Mouse (Mus musculus) testis, postnatal 14 days (tissue): ENCODE results near the gene Gm42688.
A peak's percentile ranks its signal among the peaks of the same experiment; 100 is the strongest.
"Not testable (repeated sequence)": the region's sequence is repeated elsewhere in the genome, so short reads cannot be mapped to it uniquely, and the experiment has no call there.

ENCODE experiments used
- DNase-seq: peaks from one replicate; pipeline ENCODE4 v3.0.0; 2021; ENCODE audit warnings: low spot score

Gm42688 gene

DNA sequence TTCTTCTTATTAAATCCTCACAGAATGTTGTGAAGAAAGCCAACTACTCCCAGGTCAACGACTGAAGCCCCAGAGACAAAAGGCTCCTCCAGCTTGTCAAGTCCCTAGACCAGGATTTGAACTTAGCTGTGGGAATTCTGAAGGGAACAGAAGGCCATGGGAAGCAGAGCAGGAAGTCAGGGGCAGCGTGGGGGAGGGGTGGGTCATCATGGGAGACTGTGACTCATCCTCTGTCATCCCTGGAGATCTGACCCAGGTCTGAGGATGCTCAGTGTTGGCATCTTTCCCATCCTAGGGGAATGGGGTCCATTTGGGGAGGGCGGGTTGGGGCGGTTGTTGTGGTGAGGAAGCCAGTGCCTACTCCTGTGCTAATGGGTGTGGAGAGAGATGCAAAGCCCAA lies 40.2 kb downstream of the Gm42688 start:
- no peak for DNase-seq

DNA sequence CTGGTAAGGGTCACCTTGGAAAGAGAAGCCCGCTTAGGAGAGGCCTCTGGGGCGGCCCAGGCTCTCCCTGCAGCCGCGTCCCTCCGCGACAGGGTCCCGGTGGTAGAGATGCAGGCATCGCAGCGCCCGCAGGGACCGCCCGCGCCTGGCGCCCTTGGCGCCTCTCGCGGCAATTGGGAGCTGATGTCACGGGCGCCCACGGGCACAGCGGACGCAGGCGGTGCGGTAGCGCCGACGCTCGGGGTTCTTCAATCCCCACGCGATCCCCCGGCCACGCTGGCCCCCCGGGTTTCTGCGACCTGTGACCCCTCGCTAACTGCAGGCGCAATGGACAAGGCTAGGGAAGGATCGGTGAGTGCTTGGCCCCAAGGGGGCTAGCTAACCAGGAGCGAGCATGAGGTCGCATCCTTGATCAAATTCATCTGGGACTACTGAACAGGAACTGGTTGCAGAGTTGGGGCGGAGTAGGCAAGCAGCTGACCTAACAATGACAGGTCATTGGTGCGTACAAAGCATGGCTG lies 40.9 kb downstream of the Gm42688 start:
- no peak for DNase-seq

DNA sequence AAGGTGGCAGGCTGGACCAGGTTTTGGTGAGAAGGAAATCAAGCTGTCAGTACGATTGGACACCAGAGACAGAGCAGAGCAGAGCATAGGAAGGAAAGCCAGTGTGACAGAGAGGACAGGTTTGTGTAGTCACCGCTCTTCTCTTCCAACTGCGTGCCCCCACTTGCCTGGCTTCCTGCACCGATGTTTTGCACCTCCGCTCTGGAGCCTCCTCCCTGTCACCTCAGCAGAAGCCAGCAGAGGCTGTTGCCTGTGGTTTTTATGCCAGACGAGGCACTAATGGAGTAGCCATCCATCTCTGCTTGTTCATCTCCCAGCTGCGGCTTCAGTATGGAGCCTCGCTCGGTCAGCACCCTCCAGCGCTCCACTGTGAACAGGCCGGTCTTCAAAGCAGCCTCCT lies 41.5 kb downstream of the Gm42688 start:
- no peak for DNase-seq

DNA sequence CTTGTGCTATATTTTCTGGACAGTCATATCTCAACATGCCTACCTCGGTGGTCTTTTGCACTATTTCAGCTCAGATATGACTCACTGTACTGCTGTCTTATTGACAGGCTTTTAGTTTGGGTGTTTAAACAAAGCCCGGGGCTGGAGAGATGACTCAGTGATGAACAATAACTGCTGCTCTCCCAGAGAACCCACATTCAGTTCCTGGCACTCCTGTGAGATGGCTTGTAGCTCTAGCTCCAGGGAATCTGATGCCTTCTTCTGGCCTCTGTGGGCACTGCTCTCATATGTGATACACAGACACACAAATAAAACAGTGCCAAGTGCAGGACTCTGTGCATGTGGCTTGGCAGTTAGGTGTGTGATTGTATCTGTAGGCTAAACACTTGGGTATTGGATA lies 43.8 kb downstream of the Gm42688 start:
- DNase-seq: no peak

DNA sequence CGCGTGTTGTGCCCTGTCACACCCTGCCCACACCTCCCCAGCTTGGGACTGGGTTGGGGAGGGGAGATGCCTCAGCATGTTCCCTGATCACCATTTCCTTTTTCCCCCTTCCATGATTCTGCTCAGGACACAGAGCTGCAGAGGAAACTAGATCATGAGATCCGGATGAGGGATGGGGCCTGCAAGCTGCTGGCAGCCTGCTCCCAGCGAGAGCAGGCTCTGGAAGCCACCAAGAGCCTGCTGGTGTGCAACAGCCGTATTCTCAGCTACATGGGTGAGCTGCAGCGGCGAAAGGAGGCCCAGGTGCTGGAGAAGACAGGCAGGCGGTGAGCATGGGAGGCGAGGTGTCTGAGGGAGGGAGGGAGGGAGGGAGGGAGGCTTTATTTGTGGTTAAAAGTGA lies 44.4 kb downstream of the Gm42688 start:
- DNase-seq: no peak

DNA sequence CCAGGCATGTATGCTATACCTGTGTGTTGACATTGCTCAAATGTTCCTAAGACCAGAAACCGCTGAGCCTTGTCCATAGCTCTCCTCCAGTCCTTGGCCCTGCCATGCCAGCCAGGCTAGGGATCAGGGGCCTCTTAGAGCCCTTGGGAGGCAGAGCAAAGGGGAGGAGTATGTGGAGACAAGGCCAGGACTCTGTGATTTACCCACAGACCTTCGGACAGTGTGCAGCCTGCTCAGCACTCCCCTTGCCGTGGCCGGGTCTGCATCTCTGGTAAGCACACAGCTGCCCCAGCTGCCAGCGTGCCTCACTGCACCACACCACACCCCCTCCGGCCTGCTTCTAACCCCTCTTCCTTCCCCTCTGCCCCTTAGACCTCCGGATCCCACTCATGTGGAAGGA lies 45.9 kb downstream of the Gm42688 start:
- DNase-seq: no peak

DNA sequence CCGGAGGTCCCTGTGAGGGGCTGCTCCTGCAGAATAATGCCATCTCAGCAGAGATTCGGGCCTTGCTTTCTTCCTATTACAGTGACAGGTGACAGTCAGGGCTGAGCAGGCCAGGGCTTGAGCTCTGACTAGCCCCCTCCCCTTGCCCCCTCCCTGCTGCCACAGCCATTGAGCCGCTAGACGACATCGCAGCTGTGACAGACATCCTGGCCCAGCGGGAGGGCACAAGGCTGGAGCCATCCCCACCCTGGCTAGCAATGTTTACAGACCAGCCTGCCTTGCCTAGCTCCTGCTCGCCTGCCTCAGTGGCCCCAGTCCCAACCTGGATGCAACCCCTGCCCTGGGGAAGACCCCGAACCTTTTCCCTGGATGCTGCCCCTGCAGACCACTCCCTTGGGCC lies 50.3 kb downstream of the Gm42688 start:
- DNase-seq: no peak

DNA sequence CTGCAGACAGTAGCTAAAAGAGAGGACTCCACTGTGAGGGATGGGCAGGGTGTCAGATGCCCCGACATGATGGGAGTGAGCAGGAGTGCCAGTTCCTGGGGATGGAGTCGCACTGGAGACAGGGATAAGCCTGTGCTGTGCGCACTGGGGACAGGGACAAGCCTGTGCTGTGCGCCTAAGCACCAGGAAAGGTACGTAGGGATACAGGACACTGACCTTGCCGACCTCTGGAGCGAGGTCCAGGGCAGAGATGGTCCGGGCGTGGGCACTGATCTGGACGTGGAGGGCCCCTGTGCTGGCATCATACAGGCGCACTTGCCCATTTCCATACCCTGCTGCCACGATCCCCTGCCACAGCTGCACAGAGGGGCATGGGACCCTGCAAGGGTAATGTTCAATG lies 51.6 kb downstream of the Gm42688 start:
- DNase-seq: no peak

DNA sequence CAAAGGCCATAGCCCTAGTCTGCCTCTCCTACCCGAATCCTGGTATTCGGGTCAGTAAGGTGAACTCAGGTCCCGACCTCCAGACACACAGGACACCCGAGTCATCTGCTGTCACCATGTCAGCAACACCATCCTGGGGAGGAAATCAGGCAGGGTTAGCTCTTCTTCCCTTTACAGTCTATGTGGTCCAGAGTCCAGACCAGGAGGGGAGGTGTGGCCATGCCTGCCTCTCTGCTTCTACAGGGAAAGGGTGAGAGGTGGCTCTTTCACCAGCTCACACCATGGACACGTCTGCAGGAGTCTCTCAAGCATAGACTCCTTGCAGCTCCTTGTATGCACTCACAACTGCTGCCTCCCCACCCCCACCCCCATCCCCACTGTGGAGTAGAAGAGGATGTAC lies 52.1 kb downstream of the Gm42688 start:
- DNase-seq: no peak

DNA sequence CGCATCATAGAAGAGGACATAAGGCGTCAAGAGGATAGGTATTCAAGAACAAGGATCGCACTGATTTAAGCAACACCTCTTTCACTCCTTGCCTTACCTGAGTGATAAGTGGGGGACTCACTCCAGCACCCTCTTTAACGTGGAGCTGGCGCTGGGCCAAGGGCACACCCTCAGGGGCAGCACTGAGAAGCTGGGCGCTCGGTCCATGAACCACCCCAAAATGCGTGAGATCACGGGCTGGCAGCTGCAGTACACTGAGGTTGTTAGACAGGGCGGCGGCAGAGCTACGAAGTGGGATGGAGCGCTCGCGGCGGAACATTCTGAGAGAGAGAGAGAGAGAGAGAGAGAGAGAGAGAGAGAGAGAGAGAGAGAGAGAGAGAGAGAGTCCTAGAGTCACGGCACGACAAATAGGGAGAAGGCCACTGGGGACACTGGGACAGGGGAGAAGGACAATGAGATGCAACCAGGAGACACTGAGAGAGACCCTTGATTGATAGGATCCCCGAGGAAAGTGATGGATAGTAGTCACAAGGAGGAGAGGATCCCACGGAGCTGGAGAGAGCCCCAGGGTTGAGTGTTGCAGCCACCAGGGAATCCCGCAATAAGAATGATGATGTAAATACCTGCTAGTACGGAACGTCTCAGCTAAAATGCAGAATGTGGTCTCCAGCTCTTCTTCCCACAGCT lies 54.3 kb downstream of the Gm42688 start:
- DNase-seq: no peak

DNA sequence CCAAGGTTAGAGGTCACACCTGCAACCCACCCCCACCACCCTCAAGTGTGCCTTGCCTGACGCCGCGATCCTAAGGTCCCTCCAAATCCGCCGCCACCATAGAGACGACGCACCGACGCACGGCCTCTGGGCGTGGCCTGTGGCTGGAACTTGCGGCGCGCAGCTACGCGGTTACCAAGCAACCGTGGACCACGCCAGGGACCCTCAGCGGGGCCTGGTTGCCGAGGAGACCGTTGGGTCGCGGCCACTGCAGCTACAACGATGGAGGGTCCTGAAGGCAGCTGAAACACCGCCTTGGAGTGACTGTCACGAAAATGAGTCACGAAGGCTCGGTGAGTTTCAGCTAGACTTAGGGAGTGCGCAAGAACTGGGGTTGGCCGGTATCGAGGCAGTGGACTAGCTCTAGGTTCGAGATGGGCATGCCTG lies 54.9 kb downstream of the Gm42688 start, which contains the start of the genes Wdr54 and 1700003E16Rik:
Wdr54 (minus strand) TSS at position 139 of the 426 bp plus-strand sequence.
1700003E16Rik (plus strand) TSS at position 146 of the 426 bp plus-strand sequence.
- DNase-seq: peak; percentile 78

DNA sequence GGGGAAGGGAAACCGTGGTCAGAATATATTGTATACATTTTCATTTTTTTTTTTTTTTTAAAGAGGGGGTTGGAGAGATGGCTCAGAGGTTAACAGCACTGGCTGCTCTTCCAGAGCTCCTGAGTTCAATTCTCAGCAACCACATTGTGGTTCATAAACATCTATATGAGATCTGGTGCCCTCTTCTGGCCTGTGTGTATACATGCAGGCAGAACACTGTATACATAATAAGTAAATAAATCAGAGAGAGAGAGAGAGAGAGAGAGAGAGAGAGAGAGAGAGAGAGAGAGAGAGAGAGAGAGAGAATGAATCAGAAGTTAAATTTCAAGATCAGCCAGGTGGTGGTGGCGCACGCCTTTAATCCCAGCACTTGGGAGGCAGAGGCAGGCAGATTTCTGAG lies 58.0 kb downstream of the Gm42688 start:
- DNase-seq: not testable (repeated sequence)
